Mouse (Mus musculus) myocyte (in vitro differentiated cells): ENCODE results near the gene Phf7. TPM values are rescaled to one million over a fixed set of nuclear protein-coding genes. Genes with fewer than 3 reads are reported as not detected.

Experiments
- H3K27me3 ChIP-seq: one replicate; pipeline ENCODE4 v1.6.1; 2011; ENCODE audit not compliant: control insufficient read depth, insufficient read depth, insufficient read length
- H3K36me3 ChIP-seq: one replicate; pipeline ENCODE4 v1.6.1; 2011; ENCODE audit not compliant: control insufficient read depth, insufficient read depth
- H3K4me2 ChIP-seq: one replicate; pipeline ENCODE4 v1.6.1; 2011; ENCODE audit warnings: low read depth, control low read depth
- H3K4me3 ChIP-seq: one replicate; pipeline ENCODE4 v1.5.1; 2011; ENCODE audit warnings: mild to moderate bottlenecking, control low read depth, moderate library complexity
- H3K79me2 ChIP-seq: one replicate; pipeline ENCODE4 v1.6.1; 2011; ENCODE audit not compliant: control insufficient read depth, insufficient read depth
- H3ac ChIP-seq: one replicate; pipeline ENCODE4 v1.6.1; 2011; ENCODE audit not compliant: control insufficient read depth, insufficient read length
- CEBPB ChIP-seq: IDR thresholded peaks from 2 replicates; pipeline ENCODE4 v1.6.1; 2011; ENCODE audit warnings: mild to moderate bottlenecking, moderate library complexity; ENCODE audit not compliant: poor library complexity, insufficient read depth, severe bottlenecking
- E2F4 ChIP-seq: IDR thresholded peaks from one replicate; pipeline ENCODE4 v1.6.1; 2011; ENCODE audit warnings: mild to moderate bottlenecking, control low read depth, moderate library complexity; ENCODE audit not compliant: insufficient read depth
- MAX ChIP-seq: IDR thresholded peaks from one replicate; pipeline ENCODE4 v1.6.1; 2011; ENCODE audit warnings: low read depth, mild to moderate bottlenecking, control low read depth
- MYOD1 ChIP-seq, 3 experiments: IDR thresholded peaks; one replicate each; pipeline ENCODE4 v1.6.1; 2011; ENCODE audit warnings: control low read depth in 2 of 3, low read depth in 2 of 3, mild to moderate bottlenecking in 2 of 3, moderate library complexity in 1 of 3; ENCODE audit not compliant: insufficient read length in 2 of 3, control insufficient read depth in 1 of 3
- MYOG ChIP-seq, 3 experiments: IDR thresholded peaks; one replicate each; pipeline ENCODE4 v1.6.1; 2011; ENCODE audit warnings: control low read depth in 2 of 3, low read depth in 2 of 3, mild to moderate bottlenecking in 2 of 3; ENCODE audit not compliant: insufficient read length in 2 of 3, control insufficient read depth in 1 of 3, insufficient read depth in 1 of 3
- POLR2A ChIP-seq: IDR thresholded peaks from one replicate; pipeline ENCODE4 v1.6.1; 2011; ENCODE audit warnings: low read depth, mild to moderate bottlenecking, control low read depth, moderate library complexity; ENCODE audit not compliant: insufficient read length
- POLR2AphosphoS2 ChIP-seq: IDR thresholded peaks from one replicate; pipeline ENCODE4 v1.6.1; 2011; ENCODE audit warnings: low read depth, control low read depth; ENCODE audit not compliant: insufficient read length
- REST ChIP-seq: IDR thresholded peaks from one replicate; pipeline ENCODE4 v1.6.1; 2011; ENCODE audit warnings: mild to moderate bottlenecking, control low read depth, moderate library complexity; ENCODE audit not compliant: insufficient read depth, insufficient read length
- SRF ChIP-seq: IDR thresholded peaks from one replicate; pipeline ENCODE4 v1.6.1; 2011; ENCODE audit warnings: low read depth; ENCODE audit not compliant: control insufficient read depth, insufficient read length
- TCF12 ChIP-seq: IDR thresholded peaks from one replicate; pipeline ENCODE4 v1.6.1; 2011; ENCODE audit warnings: mild to moderate bottlenecking, control low read depth; ENCODE audit not compliant: poor library complexity, insufficient read depth, severe bottlenecking
- TCF3 ChIP-seq: IDR thresholded peaks from one replicate; pipeline ENCODE4 v1.6.1; 2011; ENCODE audit warnings: low read depth, control low read depth; ENCODE audit not compliant: insufficient read length
- USF1 ChIP-seq: IDR thresholded peaks from one replicate; pipeline ENCODE4 v1.6.1; 2011; ENCODE audit warnings: low read depth, mild to moderate bottlenecking, control low read depth, moderate library complexity
- polyA plus RNA-seq: library from polyadenylated mRNA; unstranded; fragments of >200 nt; fragmentation: generic; extraction: Trizol; gene quantifications from one replicate; pipeline ENCODE4 v1.2.1, GENCODE M21; 2012; ENCODE audit warnings: missing spikeins

Phf7 gene
- polyA plus RNA-seq, 1 experiment: 5.4 TPM

DNA sequence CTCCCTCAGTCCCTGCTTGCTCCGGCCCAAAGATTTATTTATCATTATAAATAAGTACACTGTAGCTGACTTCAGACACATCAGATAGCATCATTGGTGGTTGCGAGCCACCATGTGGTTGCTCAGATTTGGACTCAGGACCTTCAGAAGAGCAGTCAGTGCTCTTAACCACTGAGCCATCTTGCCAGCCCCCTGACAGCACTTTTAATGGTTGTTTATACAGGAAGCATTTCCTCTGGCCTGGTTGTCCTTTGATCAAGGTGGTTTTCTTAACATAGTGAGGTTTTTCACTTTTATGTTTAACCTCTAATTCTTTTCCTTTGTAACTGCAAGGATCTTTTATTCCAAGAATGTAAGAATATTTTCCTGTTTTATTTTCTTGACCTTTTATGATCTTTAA is 56.7 kb downstream of the Phf7 start:
- H3K79me2 ChIP-seq: peaks cover 58% of the 10 kb centered on the region
- no peaks in the 10 kb centered on the region for H3K27me3 ChIP-seq
- TF ChIP-seq USF1 (no peak), MAX (no peak), MYOG (IDR thresholded peaks at IDR 0.05; ENCODE audit: control insufficient read depth in 1 of 3, insufficient read depth in 1 of 3, insufficient read length in 2 of 3, low read depth in 2 of 3) (no peak), E2F4 (no peak), POLR2AphosphoS2 (no peak), CEBPB (no peak), POLR2A (no peak), MYOD1 (IDR thresholded peaks at IDR 0.05; ENCODE audit: control insufficient read depth in 1 of 3, insufficient read length in 2 of 3, low read depth in 2 of 3) (no peak), SRF (no peak), TCF12 (no peak), TCF3 (no peak), REST (no peak)
- no peak overlapping the region for H3K4me3 ChIP-seq
- peak overlapping the region; percentile 69 for H3K4me2 ChIP-seq
- peaks cover 58% of the 10 kb centered on the region for H3K36me3 ChIP-seq
- H3ac ChIP-seq: no peak overlapping the region

DNA sequence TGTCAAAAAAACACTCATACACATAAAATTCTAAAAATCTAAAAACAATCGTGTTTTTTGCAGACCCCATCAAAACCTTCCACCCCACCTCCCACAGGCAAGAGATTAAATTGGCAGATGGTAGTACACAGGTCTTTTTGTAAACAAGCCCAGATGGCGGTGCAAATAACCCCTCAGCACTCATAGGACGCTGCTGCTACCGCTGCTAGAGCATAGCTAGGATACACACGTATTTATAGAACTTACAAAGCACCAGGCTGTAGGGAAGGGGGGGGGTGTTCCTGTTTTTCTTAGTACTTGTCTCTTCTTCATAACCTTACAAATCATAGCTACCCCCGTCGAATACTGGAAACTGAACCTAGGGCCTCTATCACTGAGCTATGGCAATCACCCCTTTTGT is 57.3 kb downstream of the Phf7 start:
- no peak overlapping the region for H3ac ChIP-seq
- no peak overlapping the region for H3K4me3 ChIP-seq
- no peak for TF ChIP-seq MAX
- TF ChIP-seq TCF12: no peak
- no peak for TF ChIP-seq TCF3
- no peak for TF ChIP-seq MYOD1 (IDR thresholded peaks at IDR 0.05; ENCODE audit: control insufficient read depth in 1 of 3, insufficient read length in 2 of 3, low read depth in 2 of 3)
- H3K4me2 ChIP-seq: no peak overlapping the region
- peaks cover 60% of the 10 kb centered on the region for H3K36me3 ChIP-seq
- peaks cover 53% of the 10 kb centered on the region for H3K79me2 ChIP-seq
- no peaks in the 10 kb centered on the region for H3K27me3 ChIP-seq

DNA sequence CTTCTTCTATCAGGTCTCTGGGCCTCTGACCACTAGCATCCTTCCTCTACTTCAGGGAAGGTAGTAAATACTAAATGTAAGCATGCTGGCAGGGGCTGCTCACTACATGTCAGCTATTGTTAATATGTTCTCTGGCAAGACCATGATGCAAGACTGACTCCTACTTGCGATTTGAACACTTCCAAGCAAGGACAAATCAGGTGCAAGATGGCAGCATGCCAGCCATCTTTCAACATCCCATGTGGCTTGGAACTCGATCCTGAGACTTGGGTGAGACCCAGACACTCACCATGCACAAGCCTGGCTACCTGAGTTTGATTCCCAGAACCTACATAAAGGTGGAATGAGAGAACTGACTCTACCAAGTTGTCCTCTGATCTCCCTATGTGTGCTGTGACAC is 59.2 kb downstream of the Phf7 start:
- Histone ChIP-seq H3K79me2 (peaks cover 46% of the 10 kb centered on the region), H3K27me3 (no peaks in the 10 kb centered on the region), H3K4me2 (no peak overlapping the region), H3K4me3 (no peak overlapping the region), H3K36me3 (peaks cover 79% of the 10 kb centered on the region), H3ac (no peak overlapping the region)
- TF ChIP-seq MYOD1 (IDR thresholded peaks at IDR 0.05; ENCODE audit: control insufficient read depth in 1 of 3, insufficient read length in 2 of 3, low read depth in 2 of 3) (no peak), CEBPB (0 out of 2 replicates have a peak, but pooled peaks have one; percentile 12), USF1 (no peak), POLR2AphosphoS2 (no peak), SRF (no peak)

DNA sequence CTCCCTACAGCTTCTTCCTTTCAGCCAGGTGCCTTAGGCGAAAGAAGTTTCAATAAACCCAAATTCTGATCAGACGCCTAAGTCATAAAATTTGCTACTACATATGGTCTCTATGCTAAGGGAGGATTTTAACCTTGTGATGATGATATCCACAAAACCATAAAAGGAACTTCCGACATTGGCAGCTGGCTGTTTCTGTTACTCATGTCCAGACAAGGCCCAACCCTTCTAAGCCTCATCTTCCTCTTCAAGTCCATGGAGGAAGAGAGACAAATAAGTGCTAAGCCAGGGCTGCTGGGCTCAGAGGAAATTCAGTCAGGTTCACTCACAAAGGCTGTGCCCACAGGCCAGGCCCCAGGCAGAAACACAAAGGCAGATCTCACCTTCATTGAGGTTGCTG is 61.8 kb downstream of the Phf7 start:
- H3K4me2 ChIP-seq: no peak overlapping the region
- no peak overlapping the region for H3ac ChIP-seq
- H3K4me3 ChIP-seq: no peak overlapping the region
- TF ChIP-seq USF1: no peak
- TF ChIP-seq MYOD1 (IDR thresholded peaks at IDR 0.05; ENCODE audit: control insufficient read depth in 1 of 3, insufficient read length in 2 of 3, low read depth in 2 of 3): no peak
- TF ChIP-seq MAX: no peak
- no peak for TF ChIP-seq MYOG (IDR thresholded peaks at IDR 0.05; ENCODE audit: control insufficient read depth in 1 of 3, insufficient read depth in 1 of 3, insufficient read length in 2 of 3, low read depth in 2 of 3)
- TF ChIP-seq REST: no peak
- no peak for TF ChIP-seq POLR2AphosphoS2
- no peak for TF ChIP-seq POLR2A
- peaks cover 89% of the 10 kb centered on the region for H3K36me3 ChIP-seq
- H3K79me2 ChIP-seq: peaks cover 22% of the 10 kb centered on the region
- no peaks in the 10 kb centered on the region for H3K27me3 ChIP-seq

DNA sequence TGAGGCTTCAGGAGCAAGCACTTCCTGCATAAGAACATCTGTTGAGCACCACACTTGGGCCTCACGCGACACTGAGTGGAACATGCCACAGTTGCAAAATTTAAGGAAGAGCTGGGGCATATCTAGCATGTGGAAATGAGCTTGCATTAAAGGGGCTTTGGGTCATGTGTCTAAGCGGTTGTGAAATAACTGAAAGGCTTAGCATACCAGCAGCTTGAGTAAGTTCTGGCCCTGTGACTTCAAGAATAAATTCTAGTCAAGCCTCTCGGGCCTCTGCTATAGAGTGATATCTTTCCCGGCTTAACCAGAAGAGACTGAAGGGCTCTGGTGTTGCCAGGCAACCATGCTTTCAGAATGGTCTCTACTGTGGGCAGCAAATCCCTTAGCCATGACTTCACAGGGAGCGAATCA is 62.3 kb downstream of the Phf7 start:
- TF ChIP-seq E2F4: no peak
- no peak for TF ChIP-seq TCF12
- no peak for TF ChIP-seq MAX
- Histone ChIP-seq H3K4me2 (no peak overlapping the region), H3K36me3 (peaks cover 86% of the 10 kb centered on the region), H3K79me2 (peaks cover 16% of the 10 kb centered on the region), H3ac (no peak overlapping the region), H3K4me3 (no peak overlapping the region), H3K27me3 (no peaks in the 10 kb centered on the region)

Other genes starting within 250 kb of the Phf7 start
- 23.1 TPM for gene Glt8d1, start 249.9 kb downstream of the Phf7 start, polyA plus RNA-seq
- gene Spcs1, start 249.6 kb downstream of the Phf7 start, polyA plus RNA-seq: 332 TPM
- gene Pbrm1, start 232.2 kb downstream of the Phf7 start, polyA plus RNA-seq: 14.1 TPM
- 37.9 TPM for gene Gnl3, start 232.2 kb downstream of the Phf7 start, polyA plus RNA-seq
- gene Smim4, start 122.4 kb downstream of the Phf7 start, polyA plus RNA-seq: 91.4 TPM
- gene Nt5dc2, start 120.3 kb downstream of the Phf7 start, polyA plus RNA-seq: 243 TPM
- 0.46 TPM for gene Stab1, start 82.7 kb downstream of the Phf7 start, polyA plus RNA-seq
- gene Tnnc1, start 43.0 kb downstream of the Phf7 start, polyA plus RNA-seq: 7,028 TPM
- 266 TPM for gene Nisch, start 34.4 kb downstream of the Phf7 start, polyA plus RNA-seq
- gene Sema3g, start 33.5 kb downstream of the Phf7 start, polyA plus RNA-seq: 1.8 TPM
- 42.6 TPM for gene Bap1, start 133 bp upstream of the Phf7 start, polyA plus RNA-seq
- gene Dnah1, start 72.6 kb upstream of the Phf7 start, polyA plus RNA-seq: 0.02 TPM
- gene Capn7, start 85.3 kb upstream of the Phf7 start, polyA plus RNA-seq: 9.3 TPM
- gene Sh3bp5, start 184.8 kb upstream of the Phf7 start, polyA plus RNA-seq: 29.5 TPM
- 18.4 TPM for gene Eaf1, start 243.1 kb upstream of the Phf7 start, polyA plus RNA-seq
- 15.1 TPM for gene Mettl6, start 243.7 kb upstream of the Phf7 start, polyA plus RNA-seq